Mouse (Mus musculus) embryonic facial prominence, embryonic 12.5 days (tissue): ENCODE measurements around the gene C1ra. TPM values are rescaled to one million over a fixed set of nuclear protein-coding genes. Genes with fewer than 3 reads are reported as not detected.
A peak's percentile ranks its signal among the peaks of the same experiment; 100 is the strongest.
"Not testable (repeated sequence)": the region's sequence is repeated elsewhere in the genome, so short reads cannot be mapped to it uniquely, and the experiment has no call there.

Source experiments
- ATAC-seq: fragments of 200-750 bp; cut with Nextera tagmentation; 2 replicates; pipeline ENCODE4 v1.8.0; 2017; ENCODE audit not compliant: insufficient number of reproducible peaks, insufficient read depth, low FRiP score, low TSS enrichment
- H3K27ac ChIP-seq: fragments of 300-500 bp; sonication (generic); 2 replicates; pipeline ENCODE4 v1.5.1; 2016; ENCODE audit warnings: mild to moderate bottlenecking
- H3K27me3 ChIP-seq: fragments of 300-500 bp; sonication (generic); 2 replicates; pipeline ENCODE4 v1.6.1; 2016; ENCODE audit warnings: mild to moderate bottlenecking, moderate library complexity
- H3K36me3 ChIP-seq: fragments of 300-500 bp; sonication (generic); 2 replicates; pipeline ENCODE4 v1.6.1; 2016; ENCODE audit warnings: mild to moderate bottlenecking
- H3K4me1 ChIP-seq: fragments of 300-500 bp; sonication (generic); 2 replicates; pipeline ENCODE4 v1.6.1; 2016
- H3K4me2 ChIP-seq: fragments of 300-500 bp; sonication (generic); replicated peaks from 2 replicates; pipeline ENCODE4 v1.6.1; 2016; ENCODE audit warnings: mild to moderate bottlenecking, moderate library complexity
- H3K4me3 ChIP-seq: fragments of 300-500 bp; sonication (generic); 2 replicates; pipeline ENCODE4 v1.5.1; 2016; ENCODE audit warnings: mild to moderate bottlenecking
- H3K9ac ChIP-seq: fragments of 300-500 bp; sonication (generic); 2 replicates; pipeline ENCODE4 v1.6.1; 2016; ENCODE audit warnings: mild to moderate bottlenecking, moderate library complexity
- H3K9me3 ChIP-seq: fragments of 300-500 bp; sonication (generic); 2 replicates; pipeline ENCODE4 v1.6.1; 2016; ENCODE audit warnings: mild to moderate bottlenecking, moderate library complexity
- WGBS: fragments of 180-500 bp; shearing (Covaris S2); methylation state at CpG from one replicate; pipeline ENCODE4 v1.1.7; 2016; 5-methylcytosine and 5-hydroxymethylcytosine counted together
- polyA plus RNA-seq: library from polyadenylated mRNA; unstranded; fragments of >200 nt; fragmentation: Nextera tagmentation; extraction: Ambion mirVana; gene quantifications from 2 replicates; pipeline ENCODE4 v1.2.1, GENCODE M21; 2016

The C1ra gene
- polyA plus RNA-seq, 1 experiment from 2014 or later, result 0.55 TPM

GRCm38 (mm10) chr6:124476796-124477195, 35.4 kb upstream of the C1ra start:
- no peaks in the 10 kb centered on the region for H3K36me3 ChIP-seq
- H3K4me3 ChIP-seq, result no peak overlapping the region
- WGBS, result 82% methylated on average over 11 of the region's 11 CpGs
- no peak overlapping the region for H3K27ac ChIP-seq
- no peak for ATAC-seq
- no peak overlapping the region for H3K9ac ChIP-seq
- H3K9me3 ChIP-seq, result no peaks in the 10 kb centered on the region
- H3K4me2 ChIP-seq, result no peak overlapping the region
- H3K27me3 ChIP-seq, result no peaks in the 10 kb centered on the region
- no peaks in the 10 kb centered on the region for H3K4me1 ChIP-seq

GRCm38 (mm10) chr6:124477221-124477655, 35.0 kb upstream of the C1ra start:
- Histone ChIP-seq H3K4me3 (no peak overlapping the region), H3K27ac (no peak overlapping the region), H3K27me3 (no peaks in the 10 kb centered on the region), H3K36me3 (no peaks in the 10 kb centered on the region), H3K9ac (no peak overlapping the region), H3K4me1 (no peaks in the 10 kb centered on the region), H3K4me2 (no peak overlapping the region), H3K9me3 (no peaks in the 10 kb centered on the region)
- ATAC-seq, result no peak
- WGBS, result 72% methylated on average over 5 of the region's 5 CpGs

GRCm38 (mm10) chr6:124477922-124478651, 34.1 kb upstream of the C1ra start:
- no peak overlapping the region for H3K4me2 ChIP-seq
- H3K36me3 ChIP-seq, result no peaks in the 10 kb centered on the region
- 62% methylated on average over 17 of the region's 17 CpGs for WGBS
- H3K4me3 ChIP-seq, result no peak overlapping the region
- no peak overlapping the region for H3K27ac ChIP-seq
- H3K27me3 ChIP-seq, result no peaks in the 10 kb centered on the region
- ATAC-seq, result no peak
- H3K4me1 ChIP-seq, result no peaks in the 10 kb centered on the region
- no peak overlapping the region for H3K9ac ChIP-seq
- H3K9me3 ChIP-seq, result no peaks in the 10 kb centered on the region

- H3K27me3 ChIP-seq, result no peaks in the 10 kb centered on the region
- H3K9me3 ChIP-seq, result no peaks in the 10 kb centered on the region
- no peak for ATAC-seq
- H3K4me1 ChIP-seq, result no peaks in the 10 kb centered on the region
- 87% methylated on average over 3 of the region's 3 CpGs for WGBS
- no peak overlapping the region for H3K9ac ChIP-seq
- H3K4me2 ChIP-seq, result no peak overlapping the region
- H3K4me3 ChIP-seq, result no peak overlapping the region
- H3K27ac ChIP-seq, result no peak overlapping the region
- H3K36me3 ChIP-seq, result no peaks in the 10 kb centered on the region
These were observed 33.2 kb upstream of the C1ra start for GRCm38 (mm10) chr6:124478874-124479572.

GRCm38 (mm10) chr6:124479573-124479930, 32.7 kb upstream of the C1ra start:
- Histone ChIP-seq H3K27me3 (no peaks in the 10 kb centered on the region), H3K9me3 (no peaks in the 10 kb centered on the region), H3K27ac (no peak overlapping the region), H3K4me3 (no peak overlapping the region), H3K9ac (no peak overlapping the region), H3K4me2 (no peak overlapping the region), H3K4me1 (no peaks in the 10 kb centered on the region), H3K36me3 (no peaks in the 10 kb centered on the region)
- 91% methylated on average over 3 of the region's 3 CpGs for WGBS
- no peak for ATAC-seq

GRCm38 (mm10) chr6:124480295-124480694, 31.9 kb upstream of the C1ra start:
- WGBS, result 57% methylated on average over 4 of the region's 4 CpGs
- Histone ChIP-seq H3K4me3 (no peak overlapping the region), H3K9ac (no peak overlapping the region), H3K9me3 (no peaks in the 10 kb centered on the region), H3K36me3 (no peaks in the 10 kb centered on the region), H3K27me3 (no peaks in the 10 kb centered on the region), H3K4me2 (no peak overlapping the region), H3K27ac (no peak overlapping the region), H3K4me1 (no peaks in the 10 kb centered on the region)
- no peak for ATAC-seq

- WGBS, result 24% methylated on average over 6 of the region's 6 CpGs
- H3K4me1 ChIP-seq, result no peaks in the 10 kb centered on the region
- no peaks in the 10 kb centered on the region for H3K9me3 ChIP-seq
- H3K4me2 ChIP-seq, result no peak overlapping the region
- no peak for ATAC-seq
- no peaks in the 10 kb centered on the region for H3K27me3 ChIP-seq
- no peaks in the 10 kb centered on the region for H3K36me3 ChIP-seq
- no peak overlapping the region for H3K27ac ChIP-seq
- no peak overlapping the region for H3K4me3 ChIP-seq
- no peak overlapping the region for H3K9ac ChIP-seq
These were observed 30.6 kb upstream of the C1ra start for GRCm38 (mm10) chr6:124481571-124481970.

GRCm38 (mm10) chr6:124483831-124484230, 28.4 kb upstream of the C1ra start:
- not testable (repeated sequence) for H3K4me2 ChIP-seq, H3K9ac ChIP-seq, H3K4me1 ChIP-seq, H3K36me3 ChIP-seq, H3K27ac ChIP-seq, H3K27me3 ChIP-seq, H3K4me3 ChIP-seq, H3K9me3 ChIP-seq, ATAC-seq
- WGBS, result 96% methylated on average over 3 of the region's 3 CpGs

- no peak overlapping the region for H3K4me3 ChIP-seq
- no peaks in the 10 kb centered on the region for H3K27me3 ChIP-seq
- peak overlapping the region; percentile 41; the same call in 1 of the 2 replicates for H3K4me2 ChIP-seq
- ATAC-seq, result no peak
- H3K9ac ChIP-seq, result no peak overlapping the region
- H3K27ac ChIP-seq, result no peak overlapping the region
- no peaks in the 10 kb centered on the region for H3K4me1 ChIP-seq
- 79% methylated on average over 7 of the region's 7 CpGs for WGBS
- H3K36me3 ChIP-seq, result no peaks in the 10 kb centered on the region
- H3K9me3 ChIP-seq, result no peaks in the 10 kb centered on the region
These were observed 27.4 kb upstream of the C1ra start for GRCm38 (mm10) chr6:124484851-124485250.

- no peak overlapping the region for H3K9ac ChIP-seq
- 37% methylated on average over 21 of the region's 21 CpGs for WGBS
- H3K36me3 ChIP-seq, result no peaks in the 10 kb centered on the region
- no peak overlapping the region for H3K4me3 ChIP-seq
- H3K27me3 ChIP-seq, result no peaks in the 10 kb centered on the region
- no peak for ATAC-seq
- H3K4me1 ChIP-seq, result no peaks in the 10 kb centered on the region
- H3K27ac ChIP-seq, result no peak overlapping the region
- H3K9me3 ChIP-seq, result no peaks in the 10 kb centered on the region
- H3K4me2 ChIP-seq, result peak overlapping the region; percentile 41
These were observed 26.6 kb upstream of the C1ra start for GRCm38 (mm10) chr6:124485414-124486144.

GRCm38 (mm10) chr6:124487509-124487908, 24.7 kb upstream of the C1ra start:
- no peak for ATAC-seq
- WGBS, result 49% methylated on average over 2 of the region's 2 CpGs
- no peak overlapping the region for H3K9ac ChIP-seq
- H3K4me1 ChIP-seq, result no peaks in the 10 kb centered on the region
- H3K4me2 ChIP-seq, result no peak overlapping the region
- no peaks in the 10 kb centered on the region for H3K27me3 ChIP-seq
- no peaks in the 10 kb centered on the region for H3K9me3 ChIP-seq
- no peak overlapping the region for H3K27ac ChIP-seq
- H3K4me3 ChIP-seq, result no peak overlapping the region
- H3K36me3 ChIP-seq, result no peaks in the 10 kb centered on the region

GRCm38 (mm10) chr6:124488952-124489351, 23.3 kb upstream of the C1ra start:
- no peak overlapping the region for H3K27ac ChIP-seq
- H3K4me1 ChIP-seq, result 0 out of 2 replicates have a peak, but pooled peaks cover 4% of the 10 kb centered on the region
- no peaks in the 10 kb centered on the region for H3K36me3 ChIP-seq
- no peak overlapping the region for H3K4me2 ChIP-seq
- WGBS, result 73% methylated on average over 4 of the region's 4 CpGs
- H3K9ac ChIP-seq, result no peak overlapping the region
- H3K4me3 ChIP-seq, result no peak overlapping the region
- H3K27me3 ChIP-seq, result no peaks in the 10 kb centered on the region
- ATAC-seq, result no peak
- H3K9me3 ChIP-seq, result no peaks in the 10 kb centered on the region
